Mouse (Mus musculus) myocyte (in vitro differentiated cells): Measurements from ENCODE around the gene Ppfia3. TPM values are rescaled to one million over a fixed set of nuclear protein-coding genes. Genes with fewer than 3 reads are reported as not detected.

Experiments
- H3K27me3 ChIP-seq: one replicate; pipeline ENCODE4 v1.6.1; 2011; ENCODE audit not compliant: control insufficient read depth, insufficient read depth, insufficient read length
- H3K36me3 ChIP-seq: one replicate; pipeline ENCODE4 v1.6.1; 2011; ENCODE audit not compliant: control insufficient read depth, insufficient read depth
- H3K4me2 ChIP-seq: one replicate; pipeline ENCODE4 v1.6.1; 2011; ENCODE audit warnings: low read depth, control low read depth
- H3K4me3 ChIP-seq: one replicate; pipeline ENCODE4 v1.5.1; 2011; ENCODE audit warnings: mild to moderate bottlenecking, control low read depth, moderate library complexity
- H3K79me2 ChIP-seq: one replicate; pipeline ENCODE4 v1.6.1; 2011; ENCODE audit not compliant: control insufficient read depth, insufficient read depth
- H3ac ChIP-seq: one replicate; pipeline ENCODE4 v1.6.1; 2011; ENCODE audit not compliant: control insufficient read depth, insufficient read length
- CEBPB ChIP-seq: IDR thresholded peaks from 2 replicates; pipeline ENCODE4 v1.6.1; 2011; ENCODE audit warnings: mild to moderate bottlenecking, moderate library complexity; ENCODE audit not compliant: poor library complexity, insufficient read depth, severe bottlenecking
- E2F4 ChIP-seq: IDR thresholded peaks from one replicate; pipeline ENCODE4 v1.6.1; 2011; ENCODE audit warnings: mild to moderate bottlenecking, control low read depth, moderate library complexity; ENCODE audit not compliant: insufficient read depth
- MAX ChIP-seq: IDR thresholded peaks from one replicate; pipeline ENCODE4 v1.6.1; 2011; ENCODE audit warnings: low read depth, mild to moderate bottlenecking, control low read depth
- MYOD1 ChIP-seq, 3 experiments: IDR thresholded peaks; one replicate each; pipeline ENCODE4 v1.6.1; 2011; ENCODE audit warnings: control low read depth in 2 of 3, low read depth in 2 of 3, mild to moderate bottlenecking in 2 of 3, moderate library complexity in 1 of 3; ENCODE audit not compliant: insufficient read length in 2 of 3, control insufficient read depth in 1 of 3
- MYOG ChIP-seq, 3 experiments: IDR thresholded peaks; one replicate each; pipeline ENCODE4 v1.6.1; 2011; ENCODE audit warnings: control low read depth in 2 of 3, low read depth in 2 of 3, mild to moderate bottlenecking in 2 of 3; ENCODE audit not compliant: insufficient read length in 2 of 3, control insufficient read depth in 1 of 3, insufficient read depth in 1 of 3
- POLR2A ChIP-seq: IDR thresholded peaks from one replicate; pipeline ENCODE4 v1.6.1; 2011; ENCODE audit warnings: low read depth, mild to moderate bottlenecking, control low read depth, moderate library complexity; ENCODE audit not compliant: insufficient read length
- POLR2AphosphoS2 ChIP-seq: IDR thresholded peaks from one replicate; pipeline ENCODE4 v1.6.1; 2011; ENCODE audit warnings: low read depth, control low read depth; ENCODE audit not compliant: insufficient read length
- REST ChIP-seq: IDR thresholded peaks from one replicate; pipeline ENCODE4 v1.6.1; 2011; ENCODE audit warnings: mild to moderate bottlenecking, control low read depth, moderate library complexity; ENCODE audit not compliant: insufficient read depth, insufficient read length
- SRF ChIP-seq: IDR thresholded peaks from one replicate; pipeline ENCODE4 v1.6.1; 2011; ENCODE audit warnings: low read depth; ENCODE audit not compliant: control insufficient read depth, insufficient read length
- TCF12 ChIP-seq: IDR thresholded peaks from one replicate; pipeline ENCODE4 v1.6.1; 2011; ENCODE audit warnings: mild to moderate bottlenecking, control low read depth; ENCODE audit not compliant: poor library complexity, insufficient read depth, severe bottlenecking
- TCF3 ChIP-seq: IDR thresholded peaks from one replicate; pipeline ENCODE4 v1.6.1; 2011; ENCODE audit warnings: low read depth, control low read depth; ENCODE audit not compliant: insufficient read length
- USF1 ChIP-seq: IDR thresholded peaks from one replicate; pipeline ENCODE4 v1.6.1; 2011; ENCODE audit warnings: low read depth, mild to moderate bottlenecking, control low read depth, moderate library complexity
- polyA plus RNA-seq: library from polyadenylated mRNA; unstranded; fragments of >200 nt; fragmentation: generic; extraction: Trizol; gene quantifications from one replicate; pipeline ENCODE4 v1.2.1, GENCODE M21; 2012; ENCODE audit warnings: missing spikeins

The Ppfia3 gene
- polyA plus RNA-seq, 1 experiment = 6.6 TPM

- Histone ChIP-seq H3K79me2 (no peaks in the 10 kb centered on the region), H3K4me3 (peak within 1 kb of the TSS; percentile 3), H3K27me3 (peaks cover 25% of the 10 kb centered on the region), H3ac (peak within 1 kb of the TSS; percentile 15), H3K36me3 (no peaks in the 10 kb centered on the region), H3K4me2 (peak within 1 kb of the TSS; percentile 96)
- TF ChIP-seq MYOD1 (IDR thresholded peaks at IDR 0.05; ENCODE audit: control insufficient read depth in 1 of 3, insufficient read length in 2 of 3, low read depth in 2 of 3) (no peak), REST (no peak), TCF3 (no peak), USF1 (no peak), SRF (no peak), MYOG (IDR thresholded peaks at IDR 0.05; ENCODE audit: control insufficient read depth in 1 of 3, insufficient read depth in 1 of 3, insufficient read length in 2 of 3, low read depth in 2 of 3) (no peak), E2F4 (no peak), CEBPB (no peak), MAX (no peak), POLR2A (no peak), POLR2AphosphoS2 (no peak), TCF12 (no peak)
Observed at GRCm38 (mm10) chr7:45413113-45413863, 46.5 kb upstream of the Ppfia3 start, which contains the start of gene Ntf5. Gene Ntf5 (plus strand): TSS chr7:45413695.

- TF ChIP-seq MYOG (IDR thresholded peaks at IDR 0.05; ENCODE audit: control insufficient read depth in 1 of 3, insufficient read depth in 1 of 3, insufficient read length in 2 of 3, low read depth in 2 of 3) = no peak
- TF ChIP-seq TCF12 = no peak
- TF ChIP-seq E2F4 = no peak
- no peak for TF ChIP-seq USF1
- no peak for TF ChIP-seq MAX
- no peak for TF ChIP-seq POLR2AphosphoS2
- TF ChIP-seq MYOD1 (IDR thresholded peaks at IDR 0.05; ENCODE audit: control insufficient read depth in 1 of 3, insufficient read length in 2 of 3, low read depth in 2 of 3) = no peak
- TF ChIP-seq REST = no peak
- TF ChIP-seq SRF = no peak
- TF ChIP-seq TCF3 = no peak
- TF ChIP-seq POLR2A = no peak
- no peak for TF ChIP-seq CEBPB
- no peak overlapping the region for H3K4me3 ChIP-seq
- no peaks in the 10 kb centered on the region for H3K36me3 ChIP-seq
- H3K27me3 ChIP-seq = peaks cover 25% of the 10 kb centered on the region
- no peak overlapping the region for H3ac ChIP-seq
- no peak overlapping the region for H3K4me2 ChIP-seq
- no peaks in the 10 kb centered on the region for H3K79me2 ChIP-seq
Observed at GRCm38 (mm10) chr7:45412421-45412820, 45.6 kb upstream of the Ppfia3 start.

GRCm38 (mm10) chr7:45409497-45410163, 42.8 kb upstream of the Ppfia3 start:
- H3ac ChIP-seq = no peak overlapping the region
- no peaks in the 10 kb centered on the region for H3K36me3 ChIP-seq
- peaks cover 26% of the 10 kb centered on the region for H3K27me3 ChIP-seq
- H3K79me2 ChIP-seq = no peaks in the 10 kb centered on the region
- H3K4me2 ChIP-seq = no peak overlapping the region
- no peak for TF ChIP-seq POLR2A
- peak; percentile 77 for TF ChIP-seq CEBPB
- no peak overlapping the region for H3K4me3 ChIP-seq

GRCm38 (mm10) chr7:45408949-45409348, 42.1 kb upstream of the Ppfia3 start:
- H3K79me2 ChIP-seq = no peaks in the 10 kb centered on the region
- peaks cover 26% of the 10 kb centered on the region for H3K27me3 ChIP-seq
- no peak overlapping the region for H3ac ChIP-seq
- no peaks in the 10 kb centered on the region for H3K36me3 ChIP-seq
- no peak overlapping the region for H3K4me3 ChIP-seq
- TF ChIP-seq SRF = no peak
- TF ChIP-seq TCF12 = no peak
- TF ChIP-seq POLR2AphosphoS2 = no peak
- TF ChIP-seq USF1 = no peak
- no peak for TF ChIP-seq REST
- TF ChIP-seq CEBPB = no peak
- no peak for TF ChIP-seq TCF3
- H3K4me2 ChIP-seq = no peak overlapping the region

GRCm38 (mm10) chr7:45408351-45408750, 41.5 kb upstream of the Ppfia3 start:
- no peaks in the 10 kb centered on the region for H3K36me3 ChIP-seq
- no peak for TF ChIP-seq SRF
- TF ChIP-seq E2F4 = no peak
- no peak for TF ChIP-seq TCF3
- no peak for TF ChIP-seq MYOD1 (IDR thresholded peaks at IDR 0.05; ENCODE audit: control insufficient read depth in 1 of 3, insufficient read length in 2 of 3, low read depth in 2 of 3)
- TF ChIP-seq POLR2A = no peak
- TF ChIP-seq MAX = no peak
- no peak for TF ChIP-seq POLR2AphosphoS2
- TF ChIP-seq CEBPB = no peak
- TF ChIP-seq REST = no peak
- TF ChIP-seq TCF12 = no peak
- H3K4me3 ChIP-seq = no peak overlapping the region
- no peak overlapping the region for H3ac ChIP-seq
- peaks cover 26% of the 10 kb centered on the region for H3K27me3 ChIP-seq
- no peak overlapping the region for H3K4me2 ChIP-seq
- no peaks in the 10 kb centered on the region for H3K79me2 ChIP-seq
